Mouse (Mus musculus): ENCODE measurements at regions not wholly inside any gene's neighbourhood (a gene's known extent, or its start where the extent isn't known, plus 50 kb on each side); places are given as distances from the start of the nearest gene placed in this dataset.

DNA sequence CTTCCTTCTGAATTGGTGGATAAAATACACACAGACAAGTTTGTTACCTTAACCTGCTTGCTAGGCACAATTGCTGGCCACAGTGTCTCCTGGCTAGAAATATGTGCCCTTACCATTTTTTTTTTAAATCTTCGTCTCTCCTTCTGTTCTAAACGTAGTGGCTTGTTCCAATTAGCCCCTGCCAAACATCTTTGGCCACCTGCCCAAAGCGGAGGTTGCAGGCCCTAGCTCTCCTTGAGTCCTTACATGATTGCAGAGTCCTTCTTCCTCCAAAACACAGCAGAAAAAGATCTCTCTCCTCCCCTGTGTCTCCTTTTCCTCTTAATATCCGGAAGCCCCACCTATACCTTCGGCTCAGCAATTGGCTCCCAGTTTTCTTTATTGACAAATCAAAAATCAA, 986.8 kb downstream of the Robo2 start:
- DNase-seq (ENCODE audit: low spot score), result no peak

DNA sequence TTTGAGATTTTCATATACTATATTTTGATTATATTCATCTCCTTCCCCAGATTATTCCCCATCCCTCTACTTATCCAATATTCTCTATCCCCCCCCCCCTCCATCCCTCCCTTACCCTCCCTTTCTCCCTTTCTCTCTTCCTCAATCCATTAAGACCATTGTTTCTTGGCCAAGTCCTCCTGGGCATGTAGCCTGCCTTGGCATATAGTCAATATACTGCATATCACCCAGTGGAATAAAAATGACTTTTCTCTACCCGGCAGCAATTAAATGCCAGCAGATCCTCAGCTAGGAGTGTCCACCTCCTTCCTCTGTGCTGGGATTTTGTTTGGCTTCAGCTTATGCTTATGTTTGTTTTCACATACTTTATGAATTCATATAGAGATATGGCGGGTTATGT, 987.3 kb downstream of the Robo2 start:
- DNase-seq (ENCODE audit: low spot score), result no peak

DNA sequence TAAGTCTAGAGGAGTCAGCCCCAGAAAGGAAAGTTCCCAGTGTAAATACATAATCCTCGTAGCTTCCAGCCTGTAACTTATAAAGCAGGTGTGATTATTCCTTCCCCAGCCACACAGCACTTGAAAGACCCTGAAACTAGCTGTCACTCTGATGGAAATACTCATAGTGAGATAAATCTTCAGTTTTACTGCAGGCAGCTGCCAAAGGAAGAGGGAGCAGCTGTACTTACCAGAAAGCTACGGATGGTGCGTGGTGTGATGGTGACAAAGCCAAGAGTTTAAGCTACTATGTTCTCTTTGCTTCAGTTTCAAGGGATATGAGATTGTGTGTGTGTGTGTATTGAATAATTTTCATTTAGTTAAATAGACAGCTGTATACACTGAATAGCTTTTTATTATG, 1007.1 kb downstream of the Robo2 start:
- no peak for DNase-seq (ENCODE audit: low spot score)

DNA sequence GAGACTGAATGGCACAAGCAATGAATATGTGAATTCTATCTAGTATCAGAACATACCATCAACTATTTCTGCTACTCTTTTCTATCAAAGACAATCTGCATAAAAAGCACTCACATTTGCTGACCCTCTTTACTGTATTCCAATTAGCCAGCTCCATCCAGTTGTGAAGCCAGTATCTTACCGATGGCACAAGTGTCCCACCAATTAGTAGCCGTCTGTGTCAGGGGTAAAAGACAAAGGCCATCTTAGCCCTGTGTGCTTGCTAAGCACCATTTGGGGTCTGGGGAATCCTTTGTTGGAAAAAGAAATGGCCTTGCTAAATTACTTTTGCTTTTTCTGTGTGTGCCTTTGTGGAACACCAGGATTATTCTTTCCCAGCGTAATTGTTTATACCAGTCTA, 1007.5 kb downstream of the Robo2 start:
- DNase-seq (ENCODE audit: low spot score), result no peak

DNA sequence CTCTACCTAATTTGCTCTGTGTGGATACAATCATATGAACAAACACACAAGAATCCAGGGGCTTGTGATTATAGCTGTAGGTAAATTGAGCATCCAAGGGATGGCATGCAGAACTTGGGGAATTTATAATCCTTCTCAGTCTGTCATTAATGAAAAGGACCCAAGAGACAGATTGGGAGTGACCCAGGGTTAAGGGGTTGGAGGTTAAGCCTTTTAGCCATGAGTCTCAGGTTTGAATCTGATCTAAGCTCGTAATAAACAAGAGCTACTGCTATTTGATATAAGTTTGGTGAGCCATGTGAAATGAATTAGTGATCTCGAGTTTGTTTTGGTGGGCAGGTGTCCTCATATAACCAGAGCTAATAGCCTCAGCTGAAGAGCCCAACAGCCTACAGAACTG, 1032.6 kb downstream of the Robo2 start:
- DNase-seq (ENCODE audit: low spot score), result no peak

DNA sequence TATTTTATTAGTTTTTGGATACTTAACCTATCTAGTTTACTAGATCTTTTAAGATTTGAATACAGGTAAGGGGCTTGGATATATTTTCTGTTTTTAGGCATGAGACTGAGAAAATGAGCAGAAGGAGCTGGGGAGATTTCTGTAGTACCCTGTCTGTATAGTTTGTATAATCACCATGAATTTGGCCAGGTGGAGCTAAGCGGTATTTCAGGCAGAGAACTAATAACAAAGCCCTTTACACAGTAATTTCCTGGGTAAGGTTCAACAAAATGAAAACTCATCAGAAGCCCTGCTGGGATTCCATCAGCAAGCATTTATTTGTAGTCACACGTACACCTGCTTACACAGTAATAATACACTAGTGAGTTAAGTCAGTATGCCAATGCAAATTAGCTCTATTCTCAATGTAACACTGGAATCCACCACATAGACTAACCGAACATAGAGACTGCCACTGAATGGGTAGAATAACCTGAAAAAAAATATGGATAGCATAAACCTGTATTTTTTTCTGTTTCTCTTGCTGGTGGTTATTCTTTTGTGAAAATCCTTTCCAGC, 1036.9 kb downstream of the Robo2 start:
- DNase-seq (ENCODE audit: low spot score), result no peak

DNA sequence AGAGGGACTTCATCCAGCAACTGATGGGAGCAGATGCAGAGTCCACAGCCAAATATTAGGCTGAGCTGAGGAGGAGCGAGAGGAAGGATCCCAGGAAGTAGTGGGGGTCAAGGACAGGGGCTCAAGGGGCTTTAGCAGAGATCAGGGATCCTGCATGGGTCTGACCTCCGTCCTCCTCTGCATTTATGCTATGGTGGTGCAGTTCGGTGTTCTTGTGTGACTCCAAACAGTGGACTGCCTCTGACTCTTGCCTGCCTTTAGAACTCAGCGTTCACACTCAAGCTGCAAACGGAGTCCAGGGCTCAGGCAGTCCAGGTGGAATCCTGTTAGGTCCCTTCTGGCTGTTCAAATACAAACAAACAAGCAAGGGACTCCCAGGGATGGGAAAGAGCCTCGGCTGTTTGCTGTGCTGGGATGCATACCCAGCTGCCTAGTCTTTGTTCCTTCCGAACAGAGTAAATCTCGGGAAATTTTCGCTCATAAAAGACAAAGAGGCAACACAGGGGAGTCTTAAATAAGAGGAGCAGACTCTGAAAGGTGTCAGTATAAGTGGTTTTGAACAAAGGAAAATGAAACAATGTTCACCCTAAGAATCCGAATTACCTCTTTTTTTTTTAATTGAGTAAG, 1042.9 kb downstream of the Robo2 start:
- no peak for DNase-seq (ENCODE audit: low spot score)

DNA sequence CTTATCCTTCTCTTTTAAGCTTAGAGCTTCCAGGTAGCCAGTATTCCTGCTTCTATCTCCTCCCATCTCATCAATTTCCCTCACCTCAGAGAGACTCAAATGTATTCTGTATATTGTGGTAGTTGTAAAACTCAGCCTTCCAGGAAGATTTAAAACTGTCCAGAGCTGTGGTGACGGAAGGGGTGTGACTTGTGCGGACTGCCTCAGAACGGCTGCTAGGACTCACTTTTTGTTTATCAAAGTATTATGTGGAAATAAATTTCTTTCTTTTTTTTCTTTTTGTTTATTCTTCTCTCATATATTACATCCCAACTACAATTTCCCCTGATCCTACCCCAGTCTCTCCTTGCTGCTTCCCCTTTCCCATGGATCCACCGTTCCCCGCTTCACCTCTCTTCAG, 1043.7 kb downstream of the Robo2 start:
- DNase-seq (ENCODE audit: low spot score), result no peak

DNA sequence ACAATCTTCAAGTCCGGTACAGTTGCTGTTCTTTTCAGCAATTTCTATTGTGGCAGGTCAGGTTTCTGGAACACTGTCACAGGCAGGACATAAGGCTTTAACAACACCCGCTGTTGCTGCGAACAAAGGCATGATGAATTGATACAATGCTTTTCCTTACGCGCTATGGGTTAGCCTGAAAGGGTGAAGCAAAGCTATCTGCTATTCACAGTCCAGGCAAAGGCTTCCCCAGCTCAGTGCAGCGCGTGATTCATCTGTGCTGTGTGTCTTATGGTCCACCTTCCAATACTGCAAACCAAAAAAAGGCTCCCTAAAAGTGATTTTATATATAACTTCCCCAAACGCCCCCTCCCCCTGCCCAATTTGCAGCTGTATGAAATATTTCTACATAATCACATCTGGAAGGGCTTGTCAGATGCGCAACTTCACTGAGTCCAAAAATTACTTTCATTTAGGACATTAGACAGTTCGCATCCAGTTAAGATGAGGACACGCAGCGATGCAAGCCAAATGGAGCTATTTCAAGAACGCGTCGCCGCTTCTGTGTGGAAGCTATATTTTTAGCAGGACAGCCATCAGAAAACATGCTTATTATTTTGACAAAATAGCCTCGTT, 1044.3 kb downstream of the Robo2 start:
- DNase-seq (ENCODE audit: low spot score), result no peak

DNA sequence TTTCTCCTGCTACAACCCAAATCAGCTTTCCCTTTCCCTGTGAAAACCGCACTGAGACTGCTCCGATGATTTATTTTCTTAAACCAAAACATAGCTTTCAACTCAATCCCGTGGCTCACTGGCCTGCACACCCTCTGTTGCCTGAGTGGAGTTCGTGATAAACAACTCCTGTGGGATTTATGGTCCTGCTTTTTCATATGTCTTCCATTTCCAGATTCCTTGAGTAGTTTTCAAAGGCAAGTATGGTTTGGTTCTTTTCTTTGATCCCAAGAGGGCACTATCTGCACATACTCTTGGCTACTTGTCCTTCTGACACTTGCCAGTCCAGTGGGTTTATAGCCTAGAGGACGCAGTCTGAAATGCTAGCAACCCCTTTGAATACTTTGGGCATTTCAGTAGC, 1042.6 kb downstream of the Robo1 start:
- peak; percentile 8 for DNase-seq (ENCODE audit: low spot score)

DNA sequence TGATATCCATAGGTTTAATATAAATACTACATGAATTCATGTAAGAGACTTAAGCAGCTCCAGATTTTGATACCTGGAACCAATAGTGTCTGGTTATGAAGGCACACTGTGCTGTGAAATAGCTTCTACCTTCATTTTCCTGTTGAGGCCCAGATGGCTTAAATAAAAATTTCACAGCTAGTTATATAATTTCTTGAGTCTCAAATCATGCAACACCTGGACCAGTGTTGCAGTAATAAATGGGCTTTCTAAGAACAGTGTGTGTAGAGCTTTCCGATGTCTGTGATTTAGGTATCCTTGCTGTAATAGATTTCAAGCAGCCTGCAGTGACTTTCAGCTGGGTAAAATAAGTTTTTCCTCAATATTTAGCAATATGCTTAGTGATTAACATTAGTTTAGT, 1035.8 kb downstream of the Robo1 start:
- no peak for DNase-seq (ENCODE audit: low spot score)

DNA sequence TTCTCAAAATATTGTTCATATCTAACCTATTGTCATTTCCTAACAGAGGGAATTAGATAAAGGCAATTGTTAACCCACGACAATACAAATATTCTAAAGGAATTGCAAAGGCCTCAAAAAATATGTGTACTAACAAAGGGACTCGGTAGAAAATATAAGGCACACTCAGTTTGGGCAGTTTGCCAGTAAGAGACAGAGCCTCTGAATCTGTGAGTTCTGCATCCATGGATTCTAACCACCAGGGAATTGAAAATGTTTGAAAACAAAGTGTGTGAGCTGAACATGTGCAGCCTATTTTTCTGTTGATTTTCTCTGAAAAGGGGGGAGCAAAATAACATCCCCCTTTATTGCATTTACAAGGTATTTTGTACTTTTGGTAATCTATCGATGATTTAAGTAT, 1035.4 kb downstream of the Robo1 start:
- no peak for DNase-seq (ENCODE audit: low spot score)

DNA sequence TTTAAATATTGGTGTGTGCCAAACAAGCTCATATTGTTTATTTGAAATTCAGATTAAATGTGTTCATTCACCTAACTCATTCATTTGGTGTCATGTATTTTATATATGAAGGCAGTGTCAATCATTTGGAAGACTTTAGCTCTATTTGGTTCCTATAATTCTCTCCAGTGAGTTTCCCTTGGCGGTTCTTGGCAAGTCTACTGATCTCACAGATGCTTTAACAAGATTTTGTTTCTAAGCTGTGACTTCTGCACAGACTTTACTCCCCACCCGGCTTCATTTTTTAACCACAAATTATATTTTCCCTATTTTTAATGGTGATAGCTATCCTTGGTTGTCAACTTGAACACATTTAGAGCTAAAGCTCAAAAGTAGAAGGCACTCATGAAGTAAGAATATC, 1009.5 kb downstream of the Robo1 start:
- DNase-seq (ENCODE audit: low spot score), result no peak

DNA sequence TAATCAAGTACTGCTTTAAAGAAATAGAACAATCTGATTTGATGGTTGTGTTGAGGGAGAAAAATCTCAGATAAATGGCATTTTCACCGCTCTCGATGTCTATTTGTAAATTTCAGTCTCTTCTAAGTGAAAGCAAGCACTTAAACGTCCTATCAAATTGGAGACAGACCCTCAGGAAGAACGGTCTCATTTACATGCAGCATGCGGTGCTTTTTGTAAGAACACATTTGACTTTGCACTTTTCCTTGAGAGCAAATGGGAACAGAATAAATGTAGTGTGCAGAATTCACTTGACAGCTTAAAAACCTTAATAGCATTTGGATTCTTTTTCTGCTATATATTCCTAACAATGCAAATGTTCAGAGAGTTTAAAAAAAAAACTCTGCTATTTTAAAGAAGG, 1002.0 kb downstream of the Robo1 start:
- no peak for DNase-seq (ENCODE audit: low spot score)

DNA sequence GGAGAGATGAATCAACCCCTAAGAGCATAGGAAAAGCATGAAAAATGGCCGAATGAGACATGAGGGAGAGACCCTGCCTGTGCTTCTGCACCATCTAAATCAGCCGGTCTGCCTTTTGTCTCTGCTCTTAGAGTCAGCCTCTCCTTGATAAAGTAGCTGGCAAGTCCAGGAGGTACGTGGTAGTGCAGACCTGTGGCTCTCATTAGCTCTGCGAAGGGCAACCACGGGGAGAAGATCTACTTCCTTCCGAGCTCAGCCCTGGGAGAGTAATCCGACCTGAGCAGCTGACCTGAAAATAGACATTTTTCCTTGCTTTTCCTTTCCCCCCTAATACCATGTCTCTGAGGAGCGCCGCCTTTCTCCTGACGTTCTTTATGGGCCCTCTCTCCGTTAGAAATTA, 971.8 kb downstream of the Robo1 start:
- DNase-seq (ENCODE audit: low spot score), result no peak

DNA sequence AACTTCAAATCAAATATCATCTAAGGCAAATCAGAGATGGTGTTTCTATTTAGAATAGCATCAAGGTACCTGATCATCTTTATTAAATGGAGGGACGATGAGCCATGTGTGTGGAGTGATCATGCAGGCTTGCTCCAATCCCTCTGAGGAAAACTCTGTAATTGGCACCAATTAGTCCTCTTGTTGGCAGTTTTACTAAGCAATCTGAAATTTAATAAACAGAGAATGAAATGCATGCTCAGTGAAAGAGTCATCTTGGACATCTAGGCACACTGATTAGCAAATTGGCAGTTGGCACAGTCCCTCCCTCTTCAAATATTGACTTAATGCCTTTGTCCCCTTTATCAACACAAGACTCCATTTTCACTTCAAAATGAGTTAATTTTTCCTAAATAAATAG, 951.6 kb downstream of the Robo1 start:
- no peak for DNase-seq (ENCODE audit: low spot score)

DNA sequence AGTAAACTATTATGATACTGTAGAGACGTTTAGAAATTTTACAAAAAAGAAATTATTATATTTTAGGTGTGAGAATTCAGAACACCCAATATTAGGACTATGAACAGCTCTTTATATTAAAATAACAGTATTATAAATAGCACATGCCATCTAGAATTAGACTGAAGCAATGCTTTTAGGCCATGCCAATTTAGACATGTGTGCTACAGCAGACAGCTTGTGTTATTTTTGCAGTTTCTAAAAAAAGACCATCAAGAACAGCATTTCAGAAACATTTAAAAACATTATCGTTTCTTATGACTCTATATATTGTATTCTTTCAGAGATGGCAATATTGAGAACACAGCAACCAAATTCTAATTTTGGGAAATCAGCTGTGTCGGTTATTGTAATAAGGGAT, 951.2 kb downstream of the Robo1 start:
- no peak for DNase-seq (ENCODE audit: low spot score)

DNA sequence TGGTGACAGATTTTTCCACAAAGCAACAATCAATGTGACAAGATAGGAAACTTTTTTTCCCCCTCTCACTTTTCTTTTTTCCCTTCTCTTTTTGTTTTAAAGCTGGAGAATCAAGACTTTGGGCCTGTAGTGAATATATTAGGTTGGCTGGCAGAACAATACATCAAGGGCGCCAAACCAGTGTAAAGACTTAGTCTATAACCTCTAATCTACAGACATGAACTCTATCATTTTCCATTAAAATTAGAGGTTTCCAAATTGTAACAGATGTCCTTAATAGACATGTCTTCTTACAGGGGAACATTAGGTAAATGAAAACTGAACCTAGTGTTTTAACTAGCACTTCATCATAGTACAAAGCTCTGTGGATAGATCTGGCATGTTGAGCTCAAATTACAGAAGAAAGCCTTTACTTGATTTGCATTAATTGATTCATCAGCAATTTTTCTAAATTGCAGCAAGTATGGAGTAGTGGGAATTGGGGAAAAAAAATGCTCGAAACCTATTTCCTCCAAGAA, 937.0 kb downstream of the Robo1 start:
- DNase-seq (ENCODE audit: low spot score), result no peak

DNA sequence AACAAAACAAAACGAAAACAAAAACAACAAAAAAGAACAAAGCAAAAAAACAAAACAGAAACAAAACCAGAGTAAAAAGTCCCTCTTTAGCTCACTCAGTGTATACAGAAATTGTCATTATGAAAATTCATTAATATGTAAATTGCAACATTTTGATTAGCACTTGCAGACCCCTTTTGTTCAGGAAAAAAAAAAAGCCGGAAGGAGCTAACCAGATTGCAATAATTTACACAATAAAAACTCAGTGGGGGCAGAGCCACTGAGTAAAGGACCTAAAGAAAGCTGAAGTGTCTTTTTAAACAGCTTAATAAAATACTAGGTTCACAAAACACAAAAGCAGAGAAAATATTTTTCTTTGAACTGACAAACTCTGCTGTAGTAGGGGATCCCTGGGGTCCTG, 922.5 kb downstream of the Robo1 start:
- DNase-seq (ENCODE audit: low spot score), result no peak

DNA sequence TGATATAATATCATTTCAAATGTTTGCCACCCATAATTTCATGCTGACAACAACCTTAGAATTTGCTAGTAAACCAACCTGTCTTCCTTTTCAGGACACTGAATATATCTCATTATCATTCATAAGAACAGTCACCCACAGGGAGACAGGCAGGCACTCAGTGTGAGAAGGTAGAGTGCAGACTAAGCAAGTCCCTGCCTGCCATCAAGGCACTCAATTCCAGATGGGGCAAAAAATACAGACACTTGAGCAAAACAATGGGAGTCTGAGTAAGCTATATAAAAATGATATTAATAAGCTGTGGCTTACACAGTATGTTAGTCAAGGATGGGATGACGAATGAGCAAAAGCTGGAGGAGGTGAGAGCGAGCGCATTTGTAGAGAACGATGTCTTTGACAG, 909.4 kb downstream of the Robo1 start:
- DNase-seq (ENCODE audit: low spot score), result no peak

DNA sequence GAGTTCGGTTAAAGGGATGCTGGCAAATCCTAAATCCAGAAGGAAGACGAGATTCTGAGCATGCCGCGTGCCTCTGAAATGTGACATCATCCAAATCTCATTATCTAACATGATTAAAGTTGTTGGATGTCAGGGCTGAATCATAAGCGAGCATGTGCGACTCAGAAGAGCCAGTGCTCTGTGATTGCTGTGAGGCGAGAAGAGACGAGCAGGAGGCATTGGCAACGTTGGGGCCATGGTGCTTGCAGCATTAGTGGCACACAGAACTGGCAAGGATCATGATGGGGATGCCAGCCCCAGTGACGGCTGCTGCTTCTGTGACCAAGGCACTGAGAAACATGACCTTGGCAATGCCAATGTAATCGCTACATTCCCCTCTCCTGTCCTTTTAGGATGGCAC, 895.4 kb downstream of the Robo1 start:
- no peak for DNase-seq (ENCODE audit: low spot score)

DNA sequence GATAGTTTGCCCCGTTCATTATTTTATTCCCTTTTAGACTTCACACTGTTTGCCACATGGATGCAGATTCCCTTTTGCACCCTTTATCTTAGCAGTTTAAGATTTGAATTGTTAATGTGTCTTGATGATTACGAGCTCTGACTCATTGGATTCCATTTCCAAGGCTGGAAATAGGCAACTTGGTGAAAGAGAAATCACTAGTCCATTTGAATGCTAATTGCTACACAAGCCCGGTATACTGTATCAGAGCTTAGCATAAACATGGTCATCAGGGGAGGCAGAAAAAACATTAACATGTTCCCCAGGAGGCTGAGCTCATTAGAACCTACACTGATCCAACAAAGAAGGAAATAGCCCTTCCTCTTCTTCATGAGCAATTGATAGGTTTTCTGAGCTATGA, 892.9 kb downstream of the Robo1 start:
- DNase-seq (ENCODE audit: low spot score), result no peak

DNA sequence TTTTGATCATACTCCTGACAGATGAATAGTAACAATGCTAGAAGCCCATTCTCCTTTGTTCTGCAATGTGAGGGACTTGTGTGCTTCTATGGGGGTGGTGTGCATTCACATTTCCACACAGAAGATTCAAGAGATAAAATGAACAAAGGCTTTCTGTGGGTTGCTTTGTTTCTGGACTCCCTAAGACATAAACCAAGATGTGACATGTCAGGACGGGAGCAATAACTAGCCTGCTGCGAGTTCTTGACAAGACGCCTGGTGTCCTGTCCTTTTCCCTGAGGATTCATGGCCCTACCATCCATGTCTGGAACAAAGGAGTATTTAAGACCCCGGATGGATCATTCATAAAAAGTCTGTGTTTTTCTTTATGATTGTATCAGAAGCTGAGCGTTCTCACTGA, 874.7 kb downstream of the Robo1 start:
- DNase-seq (ENCODE audit: low spot score), result no peak

DNA sequence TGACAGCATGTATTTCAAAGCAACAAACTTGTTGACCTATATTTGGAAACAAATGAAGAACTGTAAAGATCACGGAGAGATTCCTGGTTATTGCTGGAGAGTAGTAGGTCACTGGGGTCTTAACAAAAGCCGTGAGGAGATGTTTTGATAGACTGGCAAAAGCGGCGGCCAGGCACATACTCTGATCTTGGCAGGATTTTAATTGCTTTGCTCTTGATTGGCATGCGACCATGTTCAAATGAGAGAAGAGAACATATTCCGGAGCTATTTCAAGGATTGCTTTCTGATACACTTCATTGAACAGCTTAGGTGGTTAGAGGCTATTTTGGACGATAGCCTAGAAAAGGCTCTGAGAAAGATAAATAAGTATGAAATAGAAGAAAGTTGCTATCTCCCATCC, 874.2 kb downstream of the Robo1 start:
- no peak for DNase-seq (ENCODE audit: low spot score)

Data from yolk sac, embryonic 10.5 days (tissue).